Mouse (Mus musculus): ENCODE measurements around the gene Zfp428.

- TF ChIP-seq CTCF (IDR thresholded peaks at IDR 0.05; ENCODE audit: low read depth): no peak
- TF ChIP-seq EP300 (IDR thresholded peaks at IDR 0.05; ENCODE audit: low read depth): no peak
These were observed 44.2 kb upstream of the Zfp428 start, which contains the start of gene Plaur for GRCm38 (mm10) chr7:24462388-24463319.
